Mouse (Mus musculus): ENCODE results near the gene Gjb6. TPM values are rescaled to one million over a fixed set of nuclear protein-coding genes. Genes with fewer than 3 reads are reported as not detected.
A peak's percentile ranks its signal among the peaks of the same experiment; 100 is the strongest.

Gene Gjb6
- 19.5 and 27.6 TPM in 2 replicates for polyA plus RNA-seq (2014; fragmentation: Nextera tagmentation; extraction: Ambion mirVana)

DNA sequence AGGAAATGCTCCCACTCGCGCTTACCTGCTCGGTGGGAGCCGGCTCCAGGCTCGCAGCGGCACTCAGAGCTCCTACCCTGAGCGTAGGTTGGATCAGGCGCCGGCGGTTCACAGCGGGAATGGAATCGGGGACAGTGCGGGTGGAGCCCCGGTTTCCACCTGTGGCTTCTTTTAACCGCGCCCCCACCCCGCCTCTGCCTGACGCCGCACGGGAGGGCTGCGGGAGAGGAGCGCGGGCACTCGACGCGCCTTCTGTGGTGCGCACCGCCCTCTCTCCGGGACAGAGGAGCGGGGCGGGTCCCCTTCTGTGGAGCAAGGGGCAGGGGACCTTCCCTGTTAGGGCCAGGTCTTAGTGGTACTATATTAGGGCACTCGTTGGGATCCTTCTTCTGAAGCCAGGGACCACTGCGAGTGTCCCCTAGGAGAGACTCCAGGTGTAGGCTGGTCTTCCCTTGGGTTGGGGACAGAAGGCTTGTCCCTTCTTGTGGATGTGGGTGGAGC lies at the start of gene Gjb6:
Gjb6 (minus strand) TSS at position 451 of the 501 bp plus-strand sequence.
- ATAC-seq (ENCODE audit: low read depth) (0 out of 2 replicates have a peak, but pooled peaks have one; percentile 44), DNase-seq (ENCODE audit: low spot score) (no peak)
- Histone ChIP-seq H3K27ac (replicated peaks; ENCODE audit: low read depth, low read length) (no peak within 1 kb of the TSS), H3K4me1 (ENCODE audit: control insufficient read depth, insufficient read depth, low read length) (0 out of 2 replicates have a peak, but pooled peaks cover 4% of the 10 kb centered on the region), H3K27me3 (replicated peaks; ENCODE audit: control insufficient read depth, insufficient read depth, low read length) (peaks cover 41% of the 10 kb centered on the region), H3K9ac (ENCODE audit: low read depth, low read length) (peak within 1 kb of the TSS; percentile 42; the same call in 1 of the 2 replicates), H3K9me3 (ENCODE audit: control insufficient read depth, low read length) (no peaks in the 10 kb centered on the region), H3K36me3 (ENCODE audit: control insufficient read depth, insufficient read depth, low read length) (no peaks in the 10 kb centered on the region), H3K4me2 (ENCODE audit: low read depth, low read length) (peak within 1 kb of the TSS; percentile 64), H3K4me3 (ENCODE audit: low read depth, low read length) (peak within 1 kb of the TSS; percentile 41)
- 3% methylated on average over 14 of the region's 33 CpGs for WGBS

DNA sequence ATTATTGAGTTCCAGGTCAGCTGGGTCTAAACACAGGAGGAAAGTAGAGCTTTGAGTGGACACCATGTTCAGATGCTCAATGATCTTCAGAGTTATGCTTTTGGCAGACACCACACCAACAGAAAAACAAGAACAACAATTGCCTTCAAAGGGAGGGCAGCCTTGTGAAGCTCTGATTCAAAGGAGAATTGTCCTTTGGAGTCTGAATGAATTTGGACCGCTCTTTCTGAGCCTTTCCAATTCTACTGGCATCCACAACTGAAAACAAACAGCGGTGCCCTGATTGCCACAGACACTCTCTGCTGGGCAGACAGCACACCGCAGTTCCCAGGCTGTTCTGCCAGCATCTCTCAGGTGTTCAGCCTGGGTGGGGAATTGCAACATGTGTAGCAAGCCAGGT lies 32.1 kb upstream of the Gjb6 start:
- Histone ChIP-seq H3K4me2 (ENCODE audit: low read depth, low read length) (no peak overlapping the region), H3K27ac (replicated peaks; ENCODE audit: low read depth, low read length) (no peak overlapping the region), H3K9ac (ENCODE audit: low read depth, low read length) (no peak overlapping the region), H3K4me1 (ENCODE audit: control insufficient read depth, insufficient read depth, low read length) (no peaks in the 10 kb centered on the region), H3K27me3 (replicated peaks; ENCODE audit: control insufficient read depth, insufficient read depth, low read length) (no peaks in the 10 kb centered on the region), H3K9me3 (ENCODE audit: control insufficient read depth, low read length) (no peaks in the 10 kb centered on the region), H3K4me3 (ENCODE audit: low read depth, low read length) (no peak overlapping the region), H3K36me3 (ENCODE audit: control insufficient read depth, insufficient read depth, low read length) (no peaks in the 10 kb centered on the region)
- WGBS, result 87% methylated on average over 3 of the region's 3 CpGs
- ATAC-seq (ENCODE audit: low read depth) (no peak), DNase-seq (ENCODE audit: low spot score) (no peak)

DNA sequence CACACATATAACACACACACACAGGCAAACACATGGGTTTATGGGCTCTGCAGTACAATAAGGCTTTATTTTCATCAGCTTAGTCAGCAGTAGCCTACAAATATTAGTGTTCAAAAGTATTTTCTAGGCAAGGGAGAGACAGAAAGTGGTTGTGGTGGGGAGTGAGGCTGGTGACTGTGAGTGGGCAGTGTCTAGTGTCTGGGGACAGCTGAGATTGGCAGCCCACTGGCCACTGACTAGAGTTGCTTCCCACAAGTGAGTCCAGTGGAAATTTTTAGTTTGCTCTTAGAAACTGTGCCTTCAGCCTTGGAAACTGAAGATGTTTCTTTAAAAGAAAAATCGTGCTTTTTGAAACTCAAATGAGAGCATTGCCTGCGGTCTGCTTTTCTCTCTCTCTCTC lies 28.4 kb upstream of the Gjb6 start:
- Histone ChIP-seq H3K27me3 (replicated peaks; ENCODE audit: control insufficient read depth, insufficient read depth, low read length) (no peaks in the 10 kb centered on the region), H3K4me3 (ENCODE audit: low read depth, low read length) (no peak overlapping the region), H3K4me1 (ENCODE audit: control insufficient read depth, insufficient read depth, low read length) (no peaks in the 10 kb centered on the region), H3K9me3 (ENCODE audit: control insufficient read depth, low read length) (no peaks in the 10 kb centered on the region), H3K4me2 (ENCODE audit: low read depth, low read length) (no peak overlapping the region), H3K27ac (replicated peaks; ENCODE audit: low read depth, low read length) (no peak overlapping the region), H3K9ac (ENCODE audit: low read depth, low read length) (no peak overlapping the region), H3K36me3 (ENCODE audit: control insufficient read depth, insufficient read depth, low read length) (no peaks in the 10 kb centered on the region)
- DNase-seq (ENCODE audit: low spot score), result no peak
- ATAC-seq (ENCODE audit: low read depth), result no peak
- 45% methylated on average over 2 of the region's 2 CpGs for WGBS

DNA sequence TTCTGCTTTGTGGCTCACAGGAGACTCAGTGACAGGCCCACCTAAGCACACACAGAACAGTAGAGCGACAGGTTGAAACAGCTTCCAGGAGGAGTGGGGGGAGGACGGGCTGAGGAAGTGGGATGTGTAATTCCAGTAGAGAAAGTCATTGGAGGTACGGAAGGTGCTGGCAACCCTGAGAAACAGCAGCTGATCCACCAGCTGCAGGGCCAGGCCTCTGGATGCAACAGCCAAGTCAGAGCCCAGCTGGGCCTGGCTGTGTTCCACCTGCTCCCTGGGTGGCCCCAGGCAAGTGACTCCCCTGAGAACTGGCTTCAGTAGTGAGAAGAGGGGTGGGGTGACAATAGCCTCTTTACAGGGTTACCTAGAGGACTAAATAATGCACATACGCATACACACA lies 27.8 kb upstream of the Gjb6 start:
- ATAC-seq (ENCODE audit: low read depth) (peak; percentile 84), DNase-seq (ENCODE audit: low spot score) (peak; percentile 59)
- H3K27me3 ChIP-seq (replicated peaks; ENCODE audit: control insufficient read depth, insufficient read depth, low read length), result no peaks in the 10 kb centered on the region
- WGBS, result 53% methylated on average over 4 of the region's 4 CpGs
- 0 out of 2 replicates have a peak overlapping the region, but pooled peaks have one; percentile 24 for H3K27ac ChIP-seq (replicated peaks; ENCODE audit: low read depth, low read length)
- no peaks in the 10 kb centered on the region for H3K9me3 ChIP-seq (ENCODE audit: control insufficient read depth, low read length)
- H3K4me3 ChIP-seq (ENCODE audit: low read depth, low read length), result no peak overlapping the region
- H3K4me1 ChIP-seq (ENCODE audit: control insufficient read depth, insufficient read depth, low read length), result no peaks in the 10 kb centered on the region
- H3K9ac ChIP-seq (ENCODE audit: low read depth, low read length), result no peak overlapping the region
- no peaks in the 10 kb centered on the region for H3K36me3 ChIP-seq (ENCODE audit: control insufficient read depth, insufficient read depth, low read length)
- no peak overlapping the region for H3K4me2 ChIP-seq (ENCODE audit: low read depth, low read length)

DNA sequence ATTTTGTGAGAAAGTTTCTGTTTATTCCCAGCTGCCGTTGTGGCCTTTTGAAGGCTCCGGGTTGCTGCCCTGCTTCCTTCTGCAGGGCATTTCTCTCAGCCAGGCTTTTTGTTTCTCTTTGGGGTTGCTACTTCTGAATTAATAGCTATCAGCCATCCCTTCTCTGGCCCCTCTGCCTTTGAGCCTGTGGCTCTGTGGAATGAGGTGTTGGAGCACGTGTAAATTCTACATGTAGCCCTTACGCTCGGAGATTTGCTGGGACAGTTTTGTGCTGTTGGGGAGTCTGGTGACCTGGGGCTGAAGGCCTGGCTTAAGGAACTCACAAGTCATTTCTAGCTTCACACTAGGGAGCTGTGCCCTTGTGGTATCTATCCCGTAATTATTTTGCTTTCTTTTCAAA lies 21.5 kb upstream of the Gjb6 start:
- no peak overlapping the region for H3K4me2 ChIP-seq (ENCODE audit: low read depth, low read length)
- ATAC-seq (ENCODE audit: low read depth), result no peak

DNA sequence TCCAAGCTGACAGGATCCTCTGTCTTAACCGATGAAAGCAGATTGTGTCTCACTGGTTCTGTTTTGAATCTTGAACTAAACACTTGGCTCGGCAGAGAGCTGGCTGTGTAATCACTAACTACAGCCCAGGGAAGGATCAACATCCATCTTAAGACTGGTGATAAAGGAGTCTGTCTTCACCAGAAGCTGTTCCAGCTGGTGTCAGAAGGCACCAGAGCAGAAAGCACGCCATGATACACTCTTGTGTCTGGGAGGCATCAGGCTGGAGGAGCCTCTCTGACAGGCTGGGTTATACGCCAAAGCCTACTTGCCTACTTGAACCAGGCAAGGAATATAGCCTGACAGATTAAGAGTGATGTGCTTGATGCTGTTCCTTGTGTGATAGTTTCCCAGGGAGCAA lies 12.3 kb upstream of the Gjb6 start:
- no peaks in the 10 kb centered on the region for H3K4me1 ChIP-seq (ENCODE audit: control insufficient read depth, insufficient read depth, low read length)
- no peaks in the 10 kb centered on the region for H3K36me3 ChIP-seq (ENCODE audit: control insufficient read depth, insufficient read depth, low read length)
- no peak overlapping the region for H3K9ac ChIP-seq (ENCODE audit: low read depth, low read length)
- no peaks in the 10 kb centered on the region for H3K27me3 ChIP-seq (replicated peaks; ENCODE audit: control insufficient read depth, insufficient read depth, low read length)
- DNase-seq (ENCODE audit: low spot score) (no peak), ATAC-seq (ENCODE audit: low read depth) (no peak)
- H3K9me3 ChIP-seq (ENCODE audit: control insufficient read depth, low read length), result no peaks in the 10 kb centered on the region
- no peak overlapping the region for H3K4me2 ChIP-seq (ENCODE audit: low read depth, low read length)
- H3K4me3 ChIP-seq (ENCODE audit: low read depth, low read length), result no peak overlapping the region
- no peak overlapping the region for H3K27ac ChIP-seq (replicated peaks; ENCODE audit: low read depth, low read length)
- WGBS, result 38% methylated on average over 4 of the region's 4 CpGs

More for the DNA sequence above, 21.5 kb upstream of the Gjb6 start:
- H3K27ac ChIP-seq (replicated peaks; ENCODE audit: low read depth, low read length), result no peak overlapping the region
- H3K4me1 ChIP-seq (ENCODE audit: control insufficient read depth, insufficient read depth, low read length), result no peaks in the 10 kb centered on the region
- H3K4me3 ChIP-seq (ENCODE audit: low read depth, low read length), result no peak overlapping the region
- H3K27me3 ChIP-seq (replicated peaks; ENCODE audit: control insufficient read depth, insufficient read depth, low read length), result no peaks in the 10 kb centered on the region
- H3K36me3 ChIP-seq (ENCODE audit: control insufficient read depth, insufficient read depth, low read length), result no peaks in the 10 kb centered on the region
- no peak for DNase-seq (ENCODE audit: low spot score)
- WGBS, result 41% methylated on average over 6 of the region's 6 CpGs
- no peak overlapping the region for H3K9ac ChIP-seq (ENCODE audit: low read depth, low read length)
- H3K9me3 ChIP-seq (ENCODE audit: control insufficient read depth, low read length), result no peaks in the 10 kb centered on the region

DNA sequence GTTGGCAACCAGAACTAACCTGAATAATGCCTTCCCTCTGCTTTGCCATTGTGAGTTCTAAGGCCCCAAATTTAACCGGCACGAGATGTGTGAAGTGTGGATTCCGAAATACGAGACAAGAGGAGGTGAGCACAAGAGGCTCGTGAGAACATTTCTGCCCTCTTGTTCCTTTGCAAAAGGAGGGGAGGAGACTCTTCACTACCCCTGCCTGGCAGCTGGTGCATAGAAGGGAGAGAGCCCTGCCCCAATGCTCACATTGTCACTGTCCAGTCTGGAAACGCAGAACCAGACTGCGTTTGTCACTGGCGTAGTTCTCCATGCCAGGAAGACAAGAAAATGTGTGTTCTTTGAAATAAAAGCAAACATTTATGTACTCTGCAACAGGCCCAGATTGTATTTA lies 1.9 kb upstream of the Gjb6 start:
- Histone ChIP-seq H3K9me3 (ENCODE audit: control insufficient read depth, low read length) (no peaks in the 10 kb centered on the region), H3K27me3 (replicated peaks; ENCODE audit: control insufficient read depth, insufficient read depth, low read length) (peaks cover 41% of the 10 kb centered on the region), H3K9ac (ENCODE audit: low read depth, low read length) (no peak overlapping the region), H3K36me3 (ENCODE audit: control insufficient read depth, insufficient read depth, low read length) (no peaks in the 10 kb centered on the region), H3K4me1 (ENCODE audit: control insufficient read depth, insufficient read depth, low read length) (0 out of 2 replicates have a peak, but pooled peaks cover 4% of the 10 kb centered on the region), H3K4me3 (ENCODE audit: low read depth, low read length) (no peak overlapping the region), H3K27ac (replicated peaks; ENCODE audit: low read depth, low read length) (no peak overlapping the region), H3K4me2 (ENCODE audit: low read depth, low read length) (no peak overlapping the region)
- no peak for ATAC-seq (ENCODE audit: low read depth)
- WGBS, result 67% methylated on average over 8 of the region's 8 CpGs
- no peak for DNase-seq (ENCODE audit: low spot score)

DNA sequence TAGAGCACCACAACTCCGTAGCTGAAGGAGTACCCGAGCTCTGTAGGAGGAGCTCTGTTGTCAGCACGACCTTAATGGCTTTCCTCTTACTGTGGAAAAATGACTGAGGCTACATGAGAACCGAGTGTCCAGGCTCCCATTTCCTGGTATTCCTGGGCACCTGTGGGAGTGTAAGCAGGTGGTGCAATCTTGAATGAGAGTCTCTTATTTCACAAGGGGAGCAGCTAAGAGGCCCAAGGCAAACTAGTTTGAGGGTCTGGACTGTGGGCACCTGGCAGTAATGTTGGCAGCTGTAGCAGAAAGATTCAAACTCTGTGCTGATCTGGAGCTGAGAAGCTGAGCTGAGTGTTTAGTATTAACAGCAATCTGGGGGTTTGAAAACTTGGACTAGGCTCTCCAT lies 6.0 kb downstream of the Gjb6 start:
- Histone ChIP-seq H3K4me2 (ENCODE audit: low read depth, low read length) (no peak overlapping the region), H3K4me1 (ENCODE audit: control insufficient read depth, insufficient read depth, low read length) (no peaks in the 10 kb centered on the region), H3K27me3 (replicated peaks; ENCODE audit: control insufficient read depth, insufficient read depth, low read length) (peaks cover 13% of the 10 kb centered on the region), H3K4me3 (ENCODE audit: low read depth, low read length) (no peak overlapping the region), H3K27ac (replicated peaks; ENCODE audit: low read depth, low read length) (no peak overlapping the region), H3K36me3 (ENCODE audit: control insufficient read depth, insufficient read depth, low read length) (no peaks in the 10 kb centered on the region), H3K9me3 (ENCODE audit: control insufficient read depth, low read length) (no peaks in the 10 kb centered on the region), H3K9ac (ENCODE audit: low read depth, low read length) (no peak overlapping the region)
- ATAC-seq (ENCODE audit: low read depth) (peak; percentile 22; the same call in 1 of the 2 replicates), DNase-seq (ENCODE audit: low spot score) (no peak)
- 51% methylated on average over 4 of the region's 4 CpGs for WGBS

DNA sequence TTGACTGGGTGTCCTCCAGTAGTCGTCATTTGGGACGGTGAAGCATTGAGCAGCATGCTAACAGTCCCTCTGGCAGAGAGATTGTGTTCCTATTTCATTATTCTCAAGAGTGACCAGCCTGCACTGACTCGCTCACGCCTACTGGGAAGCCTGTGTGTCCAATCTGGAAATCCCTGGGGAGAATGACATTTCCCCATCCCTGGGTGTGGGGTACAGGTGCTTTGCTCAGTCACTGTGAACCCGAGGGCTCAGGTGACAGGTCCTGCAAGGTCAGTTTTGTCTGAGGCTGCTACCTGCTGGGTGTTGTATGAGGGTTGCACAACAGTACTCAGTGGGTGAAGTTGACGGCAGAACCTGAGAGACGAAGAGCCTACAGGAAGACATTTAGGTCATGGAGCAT lies 11.1 kb downstream of the Gjb6 start:
- Histone ChIP-seq H3K4me3 (ENCODE audit: low read depth, low read length) (no peak overlapping the region), H3K9me3 (ENCODE audit: control insufficient read depth, low read length) (no peaks in the 10 kb centered on the region), H3K9ac (ENCODE audit: low read depth, low read length) (no peak overlapping the region), H3K36me3 (ENCODE audit: control insufficient read depth, insufficient read depth, low read length) (no peaks in the 10 kb centered on the region), H3K27me3 (replicated peaks; ENCODE audit: control insufficient read depth, insufficient read depth, low read length) (no peaks in the 10 kb centered on the region), H3K4me2 (ENCODE audit: low read depth, low read length) (no peak overlapping the region), H3K27ac (replicated peaks; ENCODE audit: low read depth, low read length) (no peak overlapping the region), H3K4me1 (ENCODE audit: control insufficient read depth, insufficient read depth, low read length) (0 out of 2 replicates have a peak, but pooled peaks cover 3% of the 10 kb centered on the region)
- DNase-seq (ENCODE audit: low spot score), result no peak
- no peak for ATAC-seq (ENCODE audit: low read depth)
- WGBS, result 86% methylated on average over 7 of the region's 7 CpGs
